Mouse (Mus musculus) limb, embryonic 11.5 days (tissue): ENCODE results near the gene Frmd4a. TPM values are rescaled to one million over a fixed set of nuclear protein-coding genes. Genes with fewer than 3 reads are reported as not detected.

Experiments used
- ATAC-seq: fragments of 200-750 bp; cut with Nextera tagmentation; 2 replicates; pipeline ENCODE4 v1.8.0; 2017; ENCODE audit warnings: low read depth; ENCODE audit not compliant: insufficient number of reproducible peaks, low FRiP score, low TSS enrichment
- DNase-seq: peaks from one replicate; pipeline ENCODE4 v3.0.0-alpha.2; 2015; ENCODE audit warnings: low spot score
- H3K27ac ChIP-seq: fragments of 300-500 bp; sonication (generic); replicated peaks from 2 replicates; pipeline ENCODE4 v1.5.1; 2014; ENCODE audit warnings: low read depth, mild to moderate bottlenecking, low read length
- H3K27me3 ChIP-seq: fragments of 300-500 bp; sonication (generic); 2 replicates; pipeline ENCODE4 v1.6.1; 2014; ENCODE audit warnings: mild to moderate bottlenecking, low read length, mixed read lengths; ENCODE audit not compliant: control insufficient read depth, insufficient read depth
- H3K36me3 ChIP-seq: fragments of 300-500 bp; sonication (generic); 2 replicates; pipeline ENCODE4 v1.6.1; 2014; ENCODE audit warnings: mild to moderate bottlenecking, low read length, moderate library complexity, mixed read lengths; ENCODE audit not compliant: control insufficient read depth, insufficient read depth
- H3K4me1 ChIP-seq: fragments of 300-500 bp; sonication (generic); 2 replicates; pipeline ENCODE4 v1.6.1; 2014; ENCODE audit warnings: low read length, mixed read lengths; ENCODE audit not compliant: control insufficient read depth, insufficient read depth
- H3K4me2 ChIP-seq: fragments of 300-500 bp; sonication (generic); 2 replicates; pipeline ENCODE4 v1.6.1; 2014; ENCODE audit warnings: low read depth, mild to moderate bottlenecking, moderate library complexity; ENCODE audit not compliant: severe bottlenecking
- H3K4me3 ChIP-seq: fragments of 300-500 bp; sonication (generic); 2 replicates; pipeline ENCODE4 v1.5.1; 2014; ENCODE audit warnings: low read depth, low read length
- H3K9ac ChIP-seq: fragments of 300-500 bp; sonication (generic); 2 replicates; pipeline ENCODE4 v1.6.1; 2014; ENCODE audit warnings: mild to moderate bottlenecking, low read length
- H3K9me3 ChIP-seq: fragments of 300-500 bp; sonication (generic); 2 replicates; pipeline ENCODE4 v1.6.1; 2016; ENCODE audit warnings: low read length; ENCODE audit not compliant: control insufficient read depth
- WGBS: fragments of 180-500 bp; shearing (Covaris S2); extraction: QIAGEN DNeasy Blood & Tissue Kit; methylation state at CpG from one replicate; pipeline ENCODE4 v1.1.7; 2014; 5-methylcytosine and 5-hydroxymethylcytosine counted together
- polyA plus RNA-seq: library from polyadenylated mRNA; unstranded; fragments of >200 nt; fragmentation: Nextera tagmentation; extraction: Ambion mirVana; gene quantifications from 2 replicates; pipeline ENCODE4 v1.2.1, GENCODE M21; 2014

Gene Frmd4a
- polyA plus RNA-seq, 1 experiment from 2014 or later = 65.3 TPM

- 91% methylated on average over 4 of the region's 4 CpGs for WGBS
- peaks cover 5% of the 10 kb centered on the region; the same call in 1 of the 2 replicates for H3K36me3 ChIP-seq
- H3K27me3 ChIP-seq = no peaks in the 10 kb centered on the region
- H3K4me3 ChIP-seq = no peak overlapping the region
- no peak overlapping the region for H3K27ac ChIP-seq
- DNase-seq (no peak), ATAC-seq (no peak)
- H3K9ac ChIP-seq = no peak overlapping the region
- H3K9me3 ChIP-seq = no peaks in the 10 kb centered on the region
- H3K4me2 ChIP-seq = no peak overlapping the region
- peaks cover 16% of the 10 kb centered on the region for H3K4me1 ChIP-seq
Observed at GRCm38 (mm10) chr2:4566260-4566955, 548.9 kb downstream of the Frmd4a start.

DNA sequence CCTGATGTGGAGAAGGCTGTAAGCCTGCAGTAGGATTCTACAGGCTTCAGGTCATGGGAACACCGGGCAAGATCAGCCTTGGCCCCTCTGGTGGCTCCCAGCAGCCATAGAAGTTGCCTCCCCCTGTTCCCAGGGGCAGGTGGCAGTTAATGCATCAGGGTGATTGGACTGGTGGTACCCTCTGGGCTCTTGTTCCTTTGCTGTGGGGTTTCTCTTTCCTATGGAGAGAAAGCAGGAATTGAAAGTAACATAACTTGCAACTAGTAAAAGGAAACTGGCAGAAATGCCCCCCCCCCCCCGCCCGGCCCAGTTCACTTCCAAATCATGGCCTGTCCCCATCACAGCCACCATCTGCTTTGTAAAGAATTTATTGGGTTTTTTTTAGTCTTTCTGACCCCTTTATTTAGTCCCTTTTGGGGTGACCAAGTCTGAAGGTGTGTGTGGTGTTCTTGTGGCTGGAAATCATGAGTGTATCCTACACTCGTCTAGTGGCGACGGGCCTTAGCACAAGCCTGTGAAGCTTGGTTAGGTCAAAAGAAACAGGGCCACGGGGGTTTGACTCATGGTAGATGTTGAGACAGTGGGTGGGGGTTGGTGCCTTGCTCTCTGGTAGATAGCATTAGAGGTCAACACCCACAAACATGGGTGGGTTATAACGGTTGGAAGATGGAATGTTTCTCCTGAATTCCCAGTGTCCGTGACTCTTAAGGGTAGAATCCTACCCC lies 549.6 kb downstream of the Frmd4a start:
- no peak overlapping the region for H3K27ac ChIP-seq
- H3K36me3 ChIP-seq = peaks cover 5% of the 10 kb centered on the region; the same call in 1 of the 2 replicates
- no peak overlapping the region for H3K4me3 ChIP-seq
- no peak overlapping the region for H3K9ac ChIP-seq
- ATAC-seq (no peak), DNase-seq (no peak)
- H3K4me1 ChIP-seq = peaks cover 13% of the 10 kb centered on the region
- 95% methylated on average over 9 of the region's 9 CpGs for WGBS
- no peak overlapping the region for H3K4me2 ChIP-seq
- no peaks in the 10 kb centered on the region for H3K9me3 ChIP-seq
- no peaks in the 10 kb centered on the region for H3K27me3 ChIP-seq

DNA sequence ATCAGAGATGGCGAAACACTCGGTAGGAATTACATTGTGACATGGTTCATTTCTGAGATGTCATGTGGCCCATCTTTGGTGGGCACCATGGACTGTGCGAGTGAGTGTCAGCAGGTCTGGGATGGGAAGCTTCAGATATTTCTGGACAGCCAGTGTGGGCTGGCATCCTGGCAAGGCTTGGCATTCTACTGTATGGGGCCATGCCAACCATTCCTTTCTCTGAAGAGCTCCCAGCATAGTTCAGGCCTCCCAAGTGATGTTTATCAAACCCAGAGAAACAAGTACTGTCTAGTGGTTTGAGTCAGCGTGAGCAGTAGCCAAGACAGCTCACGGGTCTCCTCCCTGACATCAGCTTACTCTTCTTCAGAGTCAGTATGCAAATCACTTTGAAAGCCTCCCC lies 551.5 kb downstream of the Frmd4a start:
- no peak overlapping the region for H3K9ac ChIP-seq
- no peaks in the 10 kb centered on the region for H3K27me3 ChIP-seq
- no peak overlapping the region for H3K4me2 ChIP-seq
- no peak overlapping the region for H3K27ac ChIP-seq
- peaks cover 20% of the 10 kb centered on the region for H3K36me3 ChIP-seq
- ATAC-seq (no peak), DNase-seq (no peak)
- no peaks in the 10 kb centered on the region; the same call in none of the 2 replicates for H3K4me1 ChIP-seq
- H3K4me3 ChIP-seq = no peak overlapping the region
- WGBS = 87% methylated on average over 5 of the region's 5 CpGs
- no peaks in the 10 kb centered on the region for H3K9me3 ChIP-seq

GRCm38 (mm10) chr2:4570186-4570861 lies 552.8 kb downstream of the Frmd4a start:
- Histone ChIP-seq H3K9ac (no peak overlapping the region), H3K27me3 (no peaks in the 10 kb centered on the region), H3K27ac (no peak overlapping the region), H3K9me3 (no peaks in the 10 kb centered on the region), H3K4me2 (no peak overlapping the region), H3K4me1 (no peaks in the 10 kb centered on the region; the same call in 1 of the 2 replicates), H3K36me3 (peaks cover 23% of the 10 kb centered on the region), H3K4me3 (no peak overlapping the region)
- DNase-seq (no peak), ATAC-seq (no peak)
- WGBS = 76% methylated on average over 10 of the region's 10 CpGs

DNA sequence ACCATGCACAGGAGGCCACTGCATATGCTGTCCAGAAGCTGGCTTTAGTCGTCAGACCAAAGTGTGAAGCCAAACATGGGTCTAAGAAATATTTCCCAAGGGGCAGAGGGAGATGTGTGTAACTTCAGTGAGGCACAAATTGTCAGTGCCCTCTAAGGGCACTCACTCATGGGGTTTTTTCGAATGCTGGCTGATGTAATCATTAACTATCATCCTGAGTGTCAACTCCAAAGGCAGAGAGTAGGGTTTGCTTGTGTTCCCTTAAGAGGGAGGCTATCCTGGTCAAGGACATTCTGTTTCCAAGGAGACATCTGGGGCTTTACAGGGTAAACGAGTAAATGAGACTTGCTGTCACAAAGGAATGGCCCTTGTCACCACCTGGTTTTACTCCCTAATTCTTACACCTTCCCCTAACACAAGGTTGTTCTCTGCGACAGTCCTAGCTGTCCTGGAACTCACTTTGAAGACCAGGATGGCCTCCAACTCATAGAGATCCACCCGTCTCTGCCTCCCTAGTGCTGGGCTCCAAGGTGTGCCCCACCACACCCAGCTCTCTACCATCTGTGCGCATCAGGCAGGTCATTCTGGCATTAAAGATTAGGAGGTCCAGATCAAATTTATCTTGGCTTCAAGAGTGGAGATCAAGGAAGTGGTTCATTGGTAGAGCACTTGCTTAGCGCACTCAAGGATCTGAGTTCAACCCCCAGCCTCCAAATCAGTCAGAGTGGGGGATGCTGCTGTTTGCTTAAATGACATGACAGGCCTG lies 555.2 kb downstream of the Frmd4a start:
- ATAC-seq (no peak), DNase-seq (no peak)
- Histone ChIP-seq H3K27ac (no peak overlapping the region), H3K27me3 (no peaks in the 10 kb centered on the region), H3K9me3 (no peaks in the 10 kb centered on the region), H3K4me3 (no peak overlapping the region), H3K36me3 (peaks cover 22% of the 10 kb centered on the region), H3K9ac (no peak overlapping the region), H3K4me2 (no peak overlapping the region), H3K4me1 (no peaks in the 10 kb centered on the region; the same call in 1 of the 2 replicates)
- WGBS = 84% methylated on average over 7 of the region's 7 CpGs

- H3K27me3 ChIP-seq = no peaks in the 10 kb centered on the region
- DNase-seq (no peak), ATAC-seq (no peak)
- H3K27ac ChIP-seq = no peak overlapping the region
- no peaks in the 10 kb centered on the region; the same call in 1 of the 2 replicates for H3K4me1 ChIP-seq
- WGBS = 51% methylated on average over 4 of the region's 4 CpGs
- no peaks in the 10 kb centered on the region for H3K9me3 ChIP-seq
- no peak overlapping the region for H3K4me2 ChIP-seq
- peaks cover 22% of the 10 kb centered on the region for H3K36me3 ChIP-seq
- H3K9ac ChIP-seq = no peak overlapping the region
- H3K4me3 ChIP-seq = no peak overlapping the region
Observed at GRCm38 (mm10) chr2:4573386-4573785, 555.9 kb downstream of the Frmd4a start.

- Histone ChIP-seq H3K27ac (no peak overlapping the region), H3K9me3 (no peaks in the 10 kb centered on the region), H3K4me1 (no peaks in the 10 kb centered on the region; the same call in 1 of the 2 replicates), H3K4me2 (no peak overlapping the region), H3K27me3 (no peaks in the 10 kb centered on the region), H3K9ac (no peak overlapping the region), H3K4me3 (no peak overlapping the region), H3K36me3 (peaks cover 22% of the 10 kb centered on the region)
- DNase-seq = no peak
- WGBS = 90% methylated on average over 5 of the region's 5 CpGs
- no peak for ATAC-seq
Observed at GRCm38 (mm10) chr2:4574251-4574650, 556.7 kb downstream of the Frmd4a start.

DNA sequence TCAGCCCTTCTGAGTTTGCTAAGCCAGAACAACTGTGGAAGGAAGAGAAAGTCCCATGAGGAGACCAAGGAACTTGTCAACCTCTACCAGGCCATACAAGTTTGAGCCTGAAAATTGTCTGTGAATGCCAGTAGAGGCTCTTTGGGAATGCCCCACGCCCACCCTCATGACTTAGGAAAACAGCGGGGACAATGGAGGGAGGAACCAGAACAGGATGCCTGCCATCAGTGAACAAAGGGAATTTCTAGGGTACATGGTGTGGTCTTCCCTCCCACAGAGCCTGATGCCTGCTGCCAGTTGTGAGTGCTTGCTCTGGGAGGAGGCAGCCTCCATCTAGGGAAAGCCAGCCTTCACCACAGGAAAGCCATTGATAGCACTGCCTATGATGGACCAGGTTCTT lies 557.6 kb downstream of the Frmd4a start:
- Histone ChIP-seq H3K36me3 (peaks cover 27% of the 10 kb centered on the region), H3K27me3 (no peaks in the 10 kb centered on the region), H3K4me2 (no peak overlapping the region), H3K27ac (no peak overlapping the region), H3K4me3 (no peak overlapping the region), H3K9me3 (no peaks in the 10 kb centered on the region), H3K4me1 (no peaks in the 10 kb centered on the region; the same call in 1 of the 2 replicates), H3K9ac (no peak overlapping the region)
- WGBS = 93% methylated on average over 2 of the region's 2 CpGs
- ATAC-seq (no peak), DNase-seq (no peak)
